Mouse (Mus musculus) heart, adult 18-20 months (tissue): ENCODE data around the gene Hsd17b12. TPM values are rescaled to one million over a fixed set of nuclear protein-coding genes. Genes with fewer than 3 reads are reported as not detected.

Experiments used
- DNase-seq, 2 experiments: peaks; one replicate each; pipeline ENCODE4 v3.0.0; 2021 to 2022; ENCODE audit warnings: mixed read lengths in 1 of 2
- microRNA-seq, 2 experiments: library from miRNA; unstranded; fragments of <30 nt; microRNA quantifications; one replicate each; pipeline ENCODE4 v1.2.0; 2022
- total RNA-seq, 2 experiments: library from RNA; stranded (reverse); gene quantifications; 2 replicates each; pipeline ENCODE4 v1.2.3; 2021

The Hsd17b12 gene
- total RNA-seq, 2 experiments from 2014 or later, result 20.8 to 29.6 TPM

DNA sequence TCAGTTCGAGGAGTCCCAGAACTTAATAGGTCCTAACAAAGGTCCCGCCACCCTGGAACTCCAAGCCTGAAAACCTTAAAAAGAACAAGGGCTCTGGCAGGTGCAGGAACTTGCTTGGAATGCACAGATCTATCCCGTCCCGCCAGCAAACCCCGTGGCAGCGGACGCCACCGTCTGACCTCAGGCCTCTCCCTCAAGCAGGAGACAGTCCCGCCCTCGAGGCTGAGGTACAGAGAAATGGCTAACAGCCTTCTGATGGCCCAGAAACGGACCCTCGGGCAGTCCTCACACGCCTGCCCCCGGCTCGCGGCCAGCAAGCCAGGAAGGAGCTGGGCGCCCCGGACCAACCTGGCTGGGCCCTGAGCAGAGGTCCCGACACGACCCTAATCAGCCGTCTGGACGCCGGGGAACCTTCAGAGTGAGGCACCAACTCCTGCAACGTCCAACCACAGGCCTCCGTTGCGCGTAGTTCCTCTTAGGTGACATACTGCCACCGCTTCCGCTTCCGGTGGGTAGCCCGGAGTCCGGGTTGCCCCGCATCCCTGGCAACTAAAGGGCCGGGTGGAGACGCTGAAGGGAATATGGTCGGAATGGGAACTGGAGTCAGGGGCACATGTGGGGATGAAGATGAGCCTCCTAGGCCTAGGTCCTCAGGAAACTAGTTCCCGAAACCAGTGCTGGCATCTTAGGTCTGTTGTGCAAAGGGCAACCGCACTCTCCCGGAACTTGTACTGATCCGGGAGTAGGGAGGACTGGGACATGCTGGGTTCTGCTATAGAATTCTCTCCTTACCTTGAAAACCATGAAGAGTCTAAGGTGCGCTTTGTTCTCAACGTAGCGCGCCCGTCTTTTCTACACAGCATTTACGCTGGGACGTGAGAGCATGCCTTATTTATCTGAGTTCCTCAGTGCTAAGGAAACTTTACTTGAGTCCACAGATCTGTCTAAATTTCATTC lies 147.2 kb downstream of the Hsd17b12 start, which contains the start of gene Alkbh3:
TSS of gene Alkbh3 (minus strand) at position 473 of the 957 bp plus-strand sequence.
- peak; percentile 92 to 97 for DNase-seq

DNA sequence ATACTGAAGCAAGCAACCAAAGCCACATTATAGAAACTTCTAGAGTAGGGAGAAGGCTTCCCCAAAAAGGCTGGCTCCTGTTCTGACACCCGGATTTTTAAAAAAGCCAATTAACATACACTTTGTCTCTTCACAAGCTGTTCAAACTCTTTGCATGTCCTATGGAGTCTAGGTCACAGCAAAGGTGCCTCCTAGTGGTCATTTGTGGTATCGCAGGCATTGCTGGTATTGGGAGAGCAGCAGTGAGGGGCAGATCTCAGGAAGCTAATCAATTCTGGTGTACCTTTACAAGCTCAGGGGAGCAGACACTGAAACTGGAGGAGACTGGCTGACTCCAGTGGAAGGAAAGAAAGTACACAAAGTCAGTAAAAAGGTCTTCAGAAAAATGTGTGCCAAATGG lies 155.4 kb downstream of the Hsd17b12 start:
- peak; percentile 72 to 95 for DNase-seq

DNA sequence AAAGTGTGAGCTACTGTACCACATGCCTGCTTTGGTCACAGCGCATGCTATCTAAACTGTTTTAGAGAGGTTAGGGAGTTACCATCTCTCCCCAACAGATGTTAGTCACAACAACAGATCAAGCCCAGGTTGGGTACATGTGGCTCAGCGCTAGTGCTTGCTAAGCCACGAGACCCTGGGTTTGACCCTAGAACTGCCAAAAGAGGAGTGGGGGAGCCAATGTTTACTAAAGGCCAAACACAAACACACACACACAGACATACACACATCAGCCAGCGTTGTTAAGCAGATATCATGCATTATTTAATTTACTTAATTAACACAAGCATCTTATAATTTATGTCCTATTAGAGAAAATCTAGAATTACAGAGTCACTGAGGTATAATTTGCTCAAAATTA lies 155.8 kb downstream of the Hsd17b12 start:
- DNase-seq, result no peak

DNA sequence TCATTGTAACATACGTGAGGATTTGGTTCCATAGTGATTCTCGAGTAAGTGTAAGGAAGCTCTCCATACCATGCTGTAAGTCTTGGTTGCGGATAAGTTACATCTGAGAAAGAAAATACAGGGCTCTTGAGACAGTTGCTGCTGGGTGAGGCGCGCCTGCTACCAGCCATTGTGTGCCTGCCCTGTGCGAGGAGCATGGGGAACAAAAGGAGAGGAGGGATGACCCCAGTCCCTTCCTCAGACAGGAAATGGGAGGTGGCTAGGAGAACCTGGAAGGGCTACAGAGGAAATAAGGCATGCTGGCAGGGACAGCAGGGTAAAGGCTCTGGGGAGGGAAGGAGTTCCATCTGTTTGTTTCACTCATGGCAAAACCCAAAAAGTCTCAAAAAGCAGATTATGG lies 156.4 kb downstream of the Hsd17b12 start:
- DNase-seq, result no peak

DNA sequence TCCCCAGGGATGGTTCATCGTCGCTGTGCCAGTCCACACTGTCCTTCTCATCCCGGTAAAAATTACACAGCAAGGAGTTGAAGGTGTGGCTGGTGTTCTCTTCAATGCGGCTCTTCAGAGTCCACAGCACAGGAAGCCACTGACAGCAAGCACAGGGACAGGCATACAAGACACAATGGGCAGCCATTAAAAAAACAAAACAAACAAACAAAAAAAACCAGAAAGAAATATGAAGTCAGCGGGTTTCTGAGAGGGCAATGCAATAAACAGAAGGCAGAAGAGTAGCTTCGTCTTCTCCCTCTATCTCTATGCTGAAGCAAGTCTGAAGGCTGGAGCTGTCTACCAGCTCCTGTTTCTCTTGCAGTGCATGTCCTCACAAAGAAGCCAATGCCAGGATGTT lies 161.5 kb downstream of the Hsd17b12 start, which contains the start of gene Gm27027:
TSS of gene Gm27027 (minus strand) at position 101 of the 400 bp plus-strand sequence.
- no peak for DNase-seq

DNA sequence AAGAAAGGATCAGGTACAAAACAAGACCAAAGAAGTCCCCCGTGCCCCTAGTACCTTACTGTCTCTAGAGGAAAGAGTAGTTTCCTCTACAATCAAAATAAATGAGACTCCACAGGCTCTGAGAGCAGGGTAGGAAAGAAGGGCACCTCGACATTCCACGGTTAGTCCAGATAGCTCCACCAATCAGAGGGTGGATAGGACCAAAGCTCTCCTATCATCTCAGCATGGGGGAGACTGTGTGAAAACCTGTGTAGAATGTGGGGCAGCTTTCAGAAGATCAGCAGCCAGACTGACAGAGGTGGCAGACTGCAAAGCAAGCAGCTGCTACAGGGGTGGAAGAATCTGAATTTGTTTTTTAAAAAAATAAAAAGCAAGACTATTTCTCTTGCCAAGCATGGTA lies 165.0 kb downstream of the Hsd17b12 start:
- DNase-seq, result no peak

DNA sequence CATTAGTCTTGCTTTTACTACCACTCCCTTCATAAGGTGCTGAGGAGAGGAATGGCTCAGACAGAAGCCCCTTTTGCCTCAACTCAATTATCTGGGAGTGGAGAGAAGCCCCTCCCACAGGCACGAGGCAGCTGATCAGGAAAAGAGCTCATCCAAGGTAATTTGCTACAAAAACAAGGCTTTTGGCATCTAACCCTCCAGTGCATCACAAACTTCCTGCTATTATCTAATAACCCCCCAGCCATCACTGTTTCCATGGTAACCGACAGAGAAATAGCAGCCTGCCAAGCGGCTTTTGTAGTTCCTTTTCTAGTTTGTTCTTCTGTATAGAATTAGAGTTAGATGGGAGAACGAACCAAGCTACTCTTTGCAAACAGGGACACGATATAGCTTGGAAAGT lies 165.5 kb downstream of the Hsd17b12 start:
- DNase-seq, result peak; percentile 37 to 51

DNA sequence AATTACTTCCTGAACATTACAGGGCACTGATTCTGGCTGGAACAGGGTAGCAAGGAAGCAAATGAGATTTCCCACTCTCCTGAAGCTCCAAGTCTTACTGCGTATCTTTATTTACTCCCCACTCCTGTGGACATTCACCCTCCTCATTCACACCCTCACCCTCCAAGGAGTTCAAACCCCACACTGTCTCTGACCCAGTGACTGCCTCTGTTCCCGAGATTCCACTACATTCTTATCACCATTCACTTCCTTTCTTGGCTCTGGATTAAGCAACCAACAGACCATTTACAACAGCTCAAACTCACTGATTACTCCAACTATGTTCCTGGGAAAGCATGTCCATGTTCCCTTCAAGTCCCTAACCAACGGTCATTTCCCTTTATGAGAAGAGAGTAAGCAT lies 166.4 kb downstream of the Hsd17b12 start:
- DNase-seq, result no peak

DNA sequence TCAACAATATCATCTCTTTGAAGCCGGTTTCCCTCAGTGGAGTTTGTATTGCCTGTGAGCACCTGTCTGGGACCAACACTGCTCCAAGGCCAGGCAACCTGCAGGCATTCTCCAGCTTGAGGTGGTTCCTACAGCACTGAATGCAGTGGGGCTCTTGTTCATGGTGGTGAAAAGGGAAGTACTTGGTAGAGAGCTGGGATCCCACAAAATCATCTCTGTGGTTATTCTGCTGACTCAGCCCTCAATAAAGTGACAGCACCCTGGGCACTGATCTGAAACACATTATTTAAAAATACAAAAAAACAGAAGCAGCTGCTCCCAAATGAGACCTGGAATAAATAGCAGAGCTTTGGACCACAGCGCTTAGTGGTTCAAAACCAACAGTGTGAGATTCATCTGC lies 169.3 kb downstream of the Hsd17b12 start:
- no peak for DNase-seq

Small RNA genes lying within 50 kb of the gene (microRNA-seq; reads per million reads assigned to microRNA genes)
- 0 reads per million in 2 experiments for gene Gm23630

Other genes with a start within 250 kb of the Hsd17b12 start
- gene Gm13889, start 200.8 kb downstream of the Hsd17b12 start, total RNA-seq, result 10 to 100 TPM in 1 of 2 experiments, 1 to 10 TPM in 1; 8.9 to 10.9 TPM
- not detected for gene Gm27027, start 161.6 kb downstream of the Hsd17b12 start, total RNA-seq
- gene Alkbh3, start 147.2 kb downstream of the Hsd17b12 start, total RNA-seq, result 10 to 100 TPM; 55.2 to 55.4 TPM
- 10 to 100 TPM; 28.3 to 29.9 TPM for gene Ttc17, start 248.7 kb upstream of the Hsd17b12 start, total RNA-seq